Mouse (Mus musculus) brain, embryonic 14.5 days (tissue): ENCODE results near the gene 2900011O08Rik. TPM values are rescaled to one million over a fixed set of nuclear protein-coding genes. Genes with fewer than 3 reads are reported as not detected.

Experiments
- DNase-seq: peaks from one replicate; pipeline ENCODE4 v3.0.0-alpha.2; 2011; ENCODE audit warnings: low read depth
- CTCF ChIP-seq: fragments of 200-500 bp; IDR thresholded peaks from 2 replicates; pipeline ENCODE4 v1.5.1; 2012; ENCODE audit warnings: inconsistent platforms, mild to moderate bottlenecking, moderate library complexity, borderline replicate concordance; ENCODE audit not compliant: insufficient read depth, insufficient read length; ENCODE audit errors: extremely low read depth
- POLR2A ChIP-seq: fragments of 200-500 bp; IDR thresholded peaks from 2 replicates; pipeline ENCODE4 v1.6.1; 2012; ENCODE audit warnings: mild to moderate bottlenecking, inconsistent platforms, borderline replicate concordance; ENCODE audit not compliant: poor library complexity, insufficient read depth, insufficient read length, severe bottlenecking; ENCODE audit errors: extremely low read depth
- polyA plus RNA-seq: library from polyadenylated mRNA; depleted of rRNA; stranded (reverse); fragments of >200 nt; gene quantifications from 2 replicates; pipeline ENCODE4 v1.2.3, GENCODE M21; 2012

Gene 2900011O08Rik
- polyA plus RNA-seq, 1 experiment: 135 TPM

GRCm38 (mm10) chr16:14105891-14106290 lies 119.5 kb downstream of the 2900011O08Rik start:
- no peak for DNase-seq
- TF ChIP-seq CTCF: no peak
- no peak for TF ChIP-seq POLR2A

- TF ChIP-seq POLR2A (no peak), CTCF (no peak)
- DNase-seq: no peak
Observed at GRCm38 (mm10) chr16:14109651-14110230, 123.3 kb downstream of the 2900011O08Rik start.

- DNase-seq: no peak
- TF ChIP-seq CTCF (no peak), POLR2A (no peak)
Observed at GRCm38 (mm10) chr16:14110922-14111321, 124.5 kb downstream of the 2900011O08Rik start.

GRCm38 (mm10) chr16:14112133-14112532 lies 125.7 kb downstream of the 2900011O08Rik start:
- DNase-seq: no peak
- TF ChIP-seq CTCF (no peak), POLR2A (no peak)

- DNase-seq: no peak
- TF ChIP-seq POLR2A: no peak
- TF ChIP-seq CTCF: no peak
Observed at GRCm38 (mm10) chr16:14112742-14113141, 126.3 kb downstream of the 2900011O08Rik start.

GRCm38 (mm10) chr16:14117299-14117698 lies 130.9 kb downstream of the 2900011O08Rik start:
- no peak for DNase-seq
- TF ChIP-seq POLR2A (no peak), CTCF (no peak)

GRCm38 (mm10) chr16:14120941-14121340 lies 134.5 kb downstream of the 2900011O08Rik start:
- no peak for DNase-seq
- TF ChIP-seq POLR2A: no peak
- no peak for TF ChIP-seq CTCF

- TF ChIP-seq CTCF (no peak), POLR2A (no peak)
- DNase-seq: no peak
Observed at GRCm38 (mm10) chr16:14121563-14121962, 135.2 kb downstream of the 2900011O08Rik start.

- DNase-seq: no peak
- TF ChIP-seq POLR2A: no peak
- TF ChIP-seq CTCF: no peak
Observed at GRCm38 (mm10) chr16:14122586-14122985, 136.2 kb downstream of the 2900011O08Rik start.

GRCm38 (mm10) chr16:14123901-14124300 lies 137.5 kb downstream of the 2900011O08Rik start:
- TF ChIP-seq CTCF (no peak), POLR2A (no peak)
- DNase-seq: no peak

- no peak for DNase-seq
- TF ChIP-seq CTCF (no peak), POLR2A (no peak)
Observed at GRCm38 (mm10) chr16:14124709-14125108, 138.3 kb downstream of the 2900011O08Rik start.

GRCm38 (mm10) chr16:14125253-14125652 lies 138.8 kb downstream of the 2900011O08Rik start:
- TF ChIP-seq POLR2A: no peak
- TF ChIP-seq CTCF: no peak

GRCm38 (mm10) chr16:14128977-14129376 lies 142.6 kb downstream of the 2900011O08Rik start:
- DNase-seq: no peak
- TF ChIP-seq POLR2A (no peak), CTCF (no peak)

More at GRCm38 (mm10) chr16:14125253-14125652, 138.8 kb downstream of the 2900011O08Rik start:
- DNase-seq: no peak

GRCm38 (mm10) chr16:14130796-14131195 lies 144.4 kb downstream of the 2900011O08Rik start:
- TF ChIP-seq CTCF: no peak
- TF ChIP-seq POLR2A: no peak
- DNase-seq: no peak
